Mouse (Mus musculus) limb, embryonic 10.5 days (tissue): ENCODE results near the gene Gm5447. TPM values are rescaled to one million over a fixed set of nuclear protein-coding genes. Genes with fewer than 3 reads are reported as not detected.
A peak's percentile ranks its signal among the peaks of the same experiment; 100 is the strongest.

Experiments
- DNase-seq: peaks from one replicate; pipeline ENCODE4 v3.0.0-alpha.2; 2017; ENCODE audit warnings: low spot score
- H3K27ac ChIP-seq: fragments of 300-500 bp; sonication (generic); 2 replicates; pipeline ENCODE4 v1.5.1; 2016; ENCODE audit warnings: mild to moderate bottlenecking
- H3K27me3 ChIP-seq: fragments of 300-500 bp; sonication (generic); 2 replicates; pipeline ENCODE4 v1.6.1; 2016; ENCODE audit warnings: low read depth, mild to moderate bottlenecking; ENCODE audit not compliant: poor library complexity, severe bottlenecking
- H3K36me3 ChIP-seq: fragments of 300-500 bp; sonication (generic); 2 replicates; pipeline ENCODE4 v1.6.1; 2016; ENCODE audit warnings: mild to moderate bottlenecking, moderate library complexity
- H3K4me1 ChIP-seq: fragments of 300-500 bp; sonication (generic); 2 replicates; pipeline ENCODE4 v1.6.1; 2016
- H3K4me3 ChIP-seq: fragments of 300-500 bp; sonication (generic); 2 replicates; pipeline ENCODE4 v1.5.1; 2016; ENCODE audit warnings: mild to moderate bottlenecking, moderate library complexity
- H3K9me3 ChIP-seq: fragments of 300-500 bp; sonication (generic); replicated peaks from 2 replicates; pipeline ENCODE4 v1.6.1; 2016; ENCODE audit warnings: mild to moderate bottlenecking
- WGBS: fragments of 180-500 bp; shearing (Covaris S2); methylation state at CpG from one replicate; pipeline ENCODE4 v1.1.7; 2016; 5-methylcytosine and 5-hydroxymethylcytosine counted together
- polyA plus RNA-seq: library from polyadenylated mRNA; unstranded; fragments of >200 nt; fragmentation: Nextera tagmentation; extraction: Ambion mirVana; gene quantifications from 2 replicates; pipeline ENCODE4 v1.2.1, GENCODE M21; 2016

Gm5447 gene
- 0.11 TPM in 1 of 2 replicates, not detected in the other for polyA plus RNA-seq

- H3K4me1 ChIP-seq, result peaks cover 16% of the 10 kb centered on the region; the same call in 1 of the 2 replicates
- no peaks in the 10 kb centered on the region for H3K36me3 ChIP-seq
- H3K4me3 ChIP-seq, result peak within 1 kb of the TSS; percentile 89
- WGBS, result under 1% methylated on average over 54 of the region's 54 CpGs
- no peaks in the 10 kb centered on the region for H3K9me3 ChIP-seq
- DNase-seq, result peak; percentile 94
- no peaks in the 10 kb centered on the region; the same call in 1 of the 2 replicates for H3K27me3 ChIP-seq
- H3K27ac ChIP-seq, result peak within 1 kb of the TSS; percentile 94
Observed at GRCm38 (mm10) chr13:30973501-30974246, at the start of gene Gm5447, which contains the start of gene Exoc2. Gm5447 (plus strand) TSS chr13:30974204. Exoc2 (minus strand) TSS chr13:30974093.

- H3K36me3 ChIP-seq, result peaks cover 3% of the 10 kb centered on the region; the same call in 1 of the 2 replicates
- no peaks in the 10 kb centered on the region for H3K9me3 ChIP-seq
- peaks cover 3% of the 10 kb centered on the region; the same call in 1 of the 2 replicates for H3K4me1 ChIP-seq
- no peaks in the 10 kb centered on the region for H3K27me3 ChIP-seq
- no peak for DNase-seq
- WGBS, result 95% methylated on average over 6 of the region's 6 CpGs
- H3K4me3 ChIP-seq, result no peak overlapping the region
- no peak overlapping the region for H3K27ac ChIP-seq
Observed at GRCm38 (mm10) chr13:30924269-30924668, 49.7 kb upstream of the Gm5447 start.

- H3K27ac ChIP-seq, result no peak overlapping the region
- H3K4me3 ChIP-seq, result no peak overlapping the region
- H3K36me3 ChIP-seq, result peaks cover 5% of the 10 kb centered on the region; the same call in 1 of the 2 replicates
- no peaks in the 10 kb centered on the region for H3K27me3 ChIP-seq
- 92% methylated on average over 2 of the region's 2 CpGs for WGBS
- H3K4me1 ChIP-seq, result no peaks in the 10 kb centered on the region
- no peak for DNase-seq
- H3K9me3 ChIP-seq, result no peaks in the 10 kb centered on the region
Observed at GRCm38 (mm10) chr13:30929119-30929518, 44.9 kb upstream of the Gm5447 start.

- Histone ChIP-seq H3K27ac (no peak overlapping the region), H3K9me3 (no peaks in the 10 kb centered on the region), H3K4me1 (no peaks in the 10 kb centered on the region), H3K36me3 (0 out of 2 replicates have a peak, but pooled peaks cover 5% of the 10 kb centered on the region), H3K4me3 (no peak overlapping the region), H3K27me3 (no peaks in the 10 kb centered on the region)
- no peak for DNase-seq
- WGBS, result 83% methylated on average over 4 of the region's 4 CpGs
Observed at GRCm38 (mm10) chr13:30931613-30932012, 42.4 kb upstream of the Gm5447 start.

GRCm38 (mm10) chr13:30932972-30933371 lies 41.0 kb upstream of the Gm5447 start:
- Histone ChIP-seq H3K4me1 (no peaks in the 10 kb centered on the region), H3K27me3 (no peaks in the 10 kb centered on the region), H3K9me3 (no peaks in the 10 kb centered on the region), H3K27ac (no peak overlapping the region), H3K4me3 (no peak overlapping the region), H3K36me3 (0 out of 2 replicates have a peak, but pooled peaks cover 5% of the 10 kb centered on the region)
- WGBS, result 94% methylated on average over 6 of the region's 6 CpGs
- no peak for DNase-seq

- H3K4me1 ChIP-seq, result no peaks in the 10 kb centered on the region
- H3K4me3 ChIP-seq, result no peak overlapping the region
- no peak for DNase-seq
- H3K36me3 ChIP-seq, result 0 out of 2 replicates have a peak, but pooled peaks cover 7% of the 10 kb centered on the region
- H3K9me3 ChIP-seq, result no peaks in the 10 kb centered on the region
- no peak overlapping the region for H3K27ac ChIP-seq
- no peaks in the 10 kb centered on the region for H3K27me3 ChIP-seq
Observed at GRCm38 (mm10) chr13:30945788-30946187, 28.2 kb upstream of the Gm5447 start.

GRCm38 (mm10) chr13:30947129-30947528 lies 26.9 kb upstream of the Gm5447 start:
- Histone ChIP-seq H3K36me3 (0 out of 2 replicates have a peak, but pooled peaks cover 7% of the 10 kb centered on the region), H3K9me3 (no peaks in the 10 kb centered on the region), H3K27me3 (no peaks in the 10 kb centered on the region), H3K4me1 (no peaks in the 10 kb centered on the region), H3K4me3 (no peak overlapping the region), H3K27ac (no peak overlapping the region)
- DNase-seq, result no peak
- 93% methylated on average over 15 of the region's 15 CpGs for WGBS

- no peaks in the 10 kb centered on the region for H3K27me3 ChIP-seq
- H3K27ac ChIP-seq, result no peak within 1 kb of the TSS
- H3K9me3 ChIP-seq, result no peaks in the 10 kb centered on the region
- no peak for DNase-seq
- H3K36me3 ChIP-seq, result 0 out of 2 replicates have a peak, but pooled peaks cover 7% of the 10 kb centered on the region
- H3K4me1 ChIP-seq, result no peaks in the 10 kb centered on the region
- 93% methylated on average over 11 of the region's 11 CpGs for WGBS
- H3K4me3 ChIP-seq, result no peak within 1 kb of the TSS
Observed at GRCm38 (mm10) chr13:30947540-30947939, 26.5 kb upstream of the Gm5447 start, which contains the start of gene Hus1b. Hus1b (minus strand) TSS chr13:30947759.

GRCm38 (mm10) chr13:30949181-30949580 lies 24.8 kb upstream of the Gm5447 start:
- no peak overlapping the region for H3K27ac ChIP-seq
- H3K4me3 ChIP-seq, result no peak overlapping the region
- H3K27me3 ChIP-seq, result no peaks in the 10 kb centered on the region
- no peaks in the 10 kb centered on the region for H3K9me3 ChIP-seq
- H3K36me3 ChIP-seq, result 0 out of 2 replicates have a peak, but pooled peaks cover 7% of the 10 kb centered on the region
- no peaks in the 10 kb centered on the region for H3K4me1 ChIP-seq
- 98% methylated on average over 9 of the region's 9 CpGs for WGBS
- no peak for DNase-seq

GRCm38 (mm10) chr13:30952044-30952443 lies 22.0 kb upstream of the Gm5447 start:
- WGBS, result 97% methylated on average over 2 of the region's 2 CpGs
- no peak for DNase-seq
- no peak overlapping the region for H3K27ac ChIP-seq
- H3K9me3 ChIP-seq, result no peaks in the 10 kb centered on the region
- no peak overlapping the region for H3K4me3 ChIP-seq
- 0 out of 2 replicates have a peak, but pooled peaks cover 6% of the 10 kb centered on the region for H3K36me3 ChIP-seq
- H3K27me3 ChIP-seq, result no peaks in the 10 kb centered on the region
- no peaks in the 10 kb centered on the region for H3K4me1 ChIP-seq

- Histone ChIP-seq H3K4me3 (no peak overlapping the region), H3K4me1 (no peaks in the 10 kb centered on the region), H3K27ac (no peak overlapping the region), H3K27me3 (no peaks in the 10 kb centered on the region), H3K36me3 (0 out of 2 replicates have a peak, but pooled peaks cover 2% of the 10 kb centered on the region), H3K9me3 (no peaks in the 10 kb centered on the region)
- no peak for DNase-seq
- WGBS, result 74% methylated on average over 1 of the region's 1 CpGs
Observed at GRCm38 (mm10) chr13:30953580-30953979, 20.4 kb upstream of the Gm5447 start.

- peaks cover 5% of the 10 kb centered on the region; the same call in 1 of the 2 replicates for H3K4me1 ChIP-seq
- 83% methylated on average over 2 of the region's 2 CpGs for WGBS
- no peak overlapping the region for H3K27ac ChIP-seq
- H3K4me3 ChIP-seq, result no peak overlapping the region
- no peaks in the 10 kb centered on the region for H3K27me3 ChIP-seq
- no peaks in the 10 kb centered on the region for H3K9me3 ChIP-seq
- DNase-seq, result no peak
- 0 out of 2 replicates have a peak, but pooled peaks cover 2% of the 10 kb centered on the region for H3K36me3 ChIP-seq
Observed at GRCm38 (mm10) chr13:30960714-30961113, 13.3 kb upstream of the Gm5447 start.

GRCm38 (mm10) chr13:30961932-30962331 lies 12.1 kb upstream of the Gm5447 start:
- Histone ChIP-seq H3K36me3 (0 out of 2 replicates have a peak, but pooled peaks cover 2% of the 10 kb centered on the region), H3K4me1 (peaks cover 16% of the 10 kb centered on the region), H3K4me3 (no peak overlapping the region), H3K27ac (no peak overlapping the region), H3K9me3 (no peaks in the 10 kb centered on the region), H3K27me3 (no peaks in the 10 kb centered on the region)
- DNase-seq, result no peak
- WGBS, result 55% methylated on average over 2 of the region's 2 CpGs
